Mouse (Mus musculus): ENCODE results near the gene Ms4a7.

- TF ChIP-seq POLR2A (IDR thresholded peaks at IDR 0.05; ENCODE audit: low read depth, low read length): no peak
- no peak for TF ChIP-seq CTCF (conservative IDR thresholded peaks at IDR 0.05; ENCODE audit: insufficient read depth, insufficient read length, low read depth, low read length)
Measured at GRCm38 (mm10) chr19:11283773-11284172, 52.2 kb downstream of the Ms4a7 start, which contains the start of gene Ms4a5.
